ENCODE assay signal across 8 mouse cellular contexts in the genomic region with DNA sequence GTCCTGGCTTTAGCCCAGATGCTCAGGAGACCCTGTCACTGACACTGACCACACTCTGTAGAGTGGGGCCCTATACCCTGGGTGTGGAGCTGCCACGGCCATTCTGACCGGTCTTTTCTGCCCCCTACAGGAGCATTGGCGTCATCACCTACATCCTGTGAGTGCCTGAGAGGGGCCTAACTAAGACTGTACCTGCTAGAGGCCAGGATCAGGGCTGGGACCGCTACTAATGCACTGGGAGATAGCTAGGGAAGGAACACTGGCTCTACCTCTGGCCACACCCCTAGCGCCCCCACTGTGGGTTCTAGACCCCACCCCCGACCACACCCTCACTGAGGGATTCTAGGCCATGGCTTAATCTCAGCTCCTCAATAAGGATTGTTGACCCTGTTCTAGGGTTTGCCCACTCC. TPM values are rescaled to one million over a fixed set of nuclear protein-coding genes. Genes with fewer than 3 reads are reported as not detected.
DNase-seq lines count a peak whose midpoint lies in the region; ATAC-seq lines count a peak whose summit lies in the region.
"Had no signal": no experiment of that assay in that cellular context is flagged by ENCODE, and none has a peak within 500 bp of the region (broad histone marks: within the 10 kb centered on the region; RNA-seq: fewer than 3 reads in every experiment).

No protein-coding gene starts in this region.

- peak overlapping the region; percentile 35; the same call in 1 of the 2 replicates for H3K27ac ChIP-seq in embryonic facial prominence, embryonic 14.5 days (replicated peaks; ENCODE audit: low read depth, low read length)
- 0 out of 2 replicates have a peak overlapping the region, but pooled peaks have one; percentile 16 for H3K27ac ChIP-seq in liver, embryonic 15.5 days (replicated peaks)
- no peak overlapping the region for H3K27ac ChIP-seq in forebrain, embryonic 11.5 days (ENCODE audit: low read depth, low read length)

- H3K27me3 ChIP-seq in embryonic facial prominence, embryonic 14.5 days (replicated peaks; ENCODE audit: control insufficient read depth, insufficient read depth, low read length), result peaks cover 26% of the 10 kb centered on the region
- H3K27me3 ChIP-seq in liver, embryonic 15.5 days, result peaks cover 36% of the 10 kb centered on the region
- peaks cover 21% of the 10 kb centered on the region for H3K27me3 ChIP-seq in forebrain, embryonic 11.5 days (ENCODE audit: control insufficient read depth, insufficient read depth, low read length)

- no peak overlapping the region for H3K9ac ChIP-seq in embryonic facial prominence, embryonic 14.5 days (ENCODE audit: low read depth, low read length)
- H3K9ac ChIP-seq in liver, embryonic 15.5 days, result no peak overlapping the region
- no peak overlapping the region for H3K9ac ChIP-seq in forebrain, embryonic 11.5 days (ENCODE audit: low read length)
- H3K9ac ChIP-seq: forebrain, embryonic 15.5 days had no signal

- no peak overlapping the region for H3K4me2 ChIP-seq in embryonic facial prominence, embryonic 14.5 days (ENCODE audit: low read depth, low read length)
- H3K4me2 ChIP-seq in liver, embryonic 15.5 days, result no peak overlapping the region
- H3K4me2 ChIP-seq in forebrain, embryonic 11.5 days (ENCODE audit: low read depth, low read length, severe bottlenecking), result no peak overlapping the region

- ATAC-seq in embryonic facial prominence, embryonic 14.5 days (ENCODE audit: low read depth), result no peak
- ATAC-seq in liver, embryonic 15.5 days (ENCODE audit: insufficient read depth), result no peak
- ATAC-seq in forebrain, embryonic 11.5 days (replicated peaks; ENCODE audit: low FRiP score), result no peak
- ATAC-seq: forebrain, embryonic 15.5 days had no signal

- H3K4me1 ChIP-seq in embryonic facial prominence, embryonic 14.5 days (ENCODE audit: control insufficient read depth, insufficient read depth, low read length), result peaks cover 11% of the 10 kb centered on the region; the same call in 1 of the 2 replicates
- peaks cover 49% of the 10 kb centered on the region for H3K4me1 ChIP-seq in liver, embryonic 15.5 days (replicated peaks)
- peaks cover 13% of the 10 kb centered on the region for H3K4me1 ChIP-seq in forebrain, embryonic 11.5 days (replicated peaks; ENCODE audit: control insufficient read depth, insufficient read depth, low read length)

- DNase-seq in kidney, adult 11 months, result peak; percentile 24
- no peak for DNase-seq in kidney, postnatal 10 days
- DNase-seq in R1 (ENCODE audit: low read depth, low spot score), result peak; percentile 62
- DNase-seq in embryonic facial prominence, embryonic 14.5 days (ENCODE audit: low spot score), result no peak
- no peak for DNase-seq in forebrain, embryonic 11.5 days (ENCODE audit: low spot score)
- no peak for DNase-seq in urinary bladder, adult 18-20 months (ENCODE audit: low spot score in 2 of 2)

- 74% methylated on average over 6 of the region's 6 CpGs for WGBS in embryonic facial prominence, embryonic 14.5 days
- WGBS in liver, embryonic 15.5 days (ENCODE audit: insufficient replicate concordance), result 35% methylated on average over 6 of the region's 6 CpGs
- WGBS in forebrain, embryonic 11.5 days, result 71% methylated on average over 6 of the region's 6 CpGs

- H3K9me3 ChIP-seq in embryonic facial prominence, embryonic 14.5 days (ENCODE audit: control insufficient read depth, low read length), result no peaks in the 10 kb centered on the region
- H3K9me3 ChIP-seq in liver, embryonic 15.5 days (replicated peaks), result no peaks in the 10 kb centered on the region
- H3K9me3 ChIP-seq in forebrain, embryonic 11.5 days (ENCODE audit: control insufficient read depth, low read length), result no peaks in the 10 kb centered on the region
- H3K9me3 ChIP-seq: forebrain, embryonic 15.5 days had no signal

- peaks cover 38% of the 10 kb centered on the region for H3K36me3 ChIP-seq in embryonic facial prominence, embryonic 14.5 days (ENCODE audit: control insufficient read depth, insufficient read depth, low read length)
- peaks cover 38% of the 10 kb centered on the region for H3K36me3 ChIP-seq in liver, embryonic 15.5 days (replicated peaks)
- H3K36me3 ChIP-seq in forebrain, embryonic 11.5 days (ENCODE audit: control insufficient read depth, insufficient read depth, low read length), result no peaks in the 10 kb centered on the region; the same call in 1 of the 2 replicates

- H3K4me3 ChIP-seq in embryonic facial prominence, embryonic 14.5 days (ENCODE audit: low read depth, low read length), result no peak overlapping the region
- H3K4me3 ChIP-seq in liver, embryonic 15.5 days (replicated peaks), result no peak overlapping the region
- no peak overlapping the region for H3K4me3 ChIP-seq in forebrain, embryonic 11.5 days (ENCODE audit: low read depth, low read length)
- H3K4me3 ChIP-seq: forebrain, embryonic 15.5 days had no signal

RNA-seq across cellular contexts. Expression of a gene that starts 7.3 kb away (rescaled TPM):
- not detected in 2 replicates for polyA plus RNA-seq in embryonic facial prominence, embryonic 14.5 days (2014; fragmentation: Nextera tagmentation; extraction: Ambion mirVana)
- polyA plus RNA-seq in liver, embryonic 15.5 days (2015; fragmentation: Nextera tagmentation; extraction: Ambion mirVana), result 0.07 TPM in 1 of 2 replicates, not detected in the other
- not detected in 2 replicates for polyA plus RNA-seq in forebrain, embryonic 11.5 days (2014; fragmentation: Nextera tagmentation; extraction: Ambion mirVana)

RNA-seq across cellular contexts. Expression of a gene that starts 8.1 kb away (rescaled TPM):
- polyA plus RNA-seq in embryonic facial prominence, embryonic 14.5 days (2014; fragmentation: Nextera tagmentation; extraction: Ambion mirVana), result 53.4 and 58.3 TPM in 2 replicates
- 16.6 and 17.8 TPM in 2 replicates for polyA plus RNA-seq in liver, embryonic 15.5 days (2015; fragmentation: Nextera tagmentation; extraction: Ambion mirVana)
- 54.8 and 59.3 TPM in 2 replicates for polyA plus RNA-seq in forebrain, embryonic 11.5 days (2014; fragmentation: Nextera tagmentation; extraction: Ambion mirVana)

RNA-seq across cellular contexts. Expression of a gene that starts 10.9 kb away (rescaled TPM):
- polyA plus RNA-seq in embryonic facial prominence, embryonic 14.5 days (2014; fragmentation: Nextera tagmentation; extraction: Ambion mirVana), result 1.2 and 1.7 TPM in 2 replicates
- polyA plus RNA-seq in liver, embryonic 15.5 days (2015; fragmentation: Nextera tagmentation; extraction: Ambion mirVana), result 0.09 TPM in 1 of 2 replicates, not detected in the other
- polyA plus RNA-seq in forebrain, embryonic 11.5 days (2014; fragmentation: Nextera tagmentation; extraction: Ambion mirVana), result not detected in 2 replicates

RNA-seq across cellular contexts. Expression of a gene that starts 14.5 kb away (rescaled TPM):
- polyA plus RNA-seq in embryonic facial prominence, embryonic 14.5 days (2014; fragmentation: Nextera tagmentation; extraction: Ambion mirVana), result 549 and 578 TPM in 2 replicates
- 270 and 306 TPM in 2 replicates for polyA plus RNA-seq in liver, embryonic 15.5 days (2015; fragmentation: Nextera tagmentation; extraction: Ambion mirVana)
- 467 and 501 TPM in 2 replicates for polyA plus RNA-seq in forebrain, embryonic 11.5 days (2014; fragmentation: Nextera tagmentation; extraction: Ambion mirVana)

RNA-seq across cellular contexts. Expression of a gene that starts 23.2 kb away (rescaled TPM):
- polyA plus RNA-seq in embryonic facial prominence, embryonic 14.5 days (2014; fragmentation: Nextera tagmentation; extraction: Ambion mirVana), result 33.2 and 35.6 TPM in 2 replicates
- 26.0 and 32.6 TPM in 2 replicates for polyA plus RNA-seq in liver, embryonic 15.5 days (2015; fragmentation: Nextera tagmentation; extraction: Ambion mirVana)
- 54.0 and 65.0 TPM in 2 replicates for polyA plus RNA-seq in forebrain, embryonic 11.5 days (2014; fragmentation: Nextera tagmentation; extraction: Ambion mirVana)

Comparison
In these comparisons a context has a peak if more than half of its experiments do, and no peak if none do; other contexts are left out.
1. DNase-seq: peak in kidney, adult 11 months (single experiment) and R1 (single experiment); none in kidney, postnatal 10 days (single experiment), embryonic facial prominence, embryonic 14.5 days (single experiment), forebrain, embryonic 11.5 days (single experiment) and urinary bladder, adult 18-20 months (0 of 2).